Mouse (Mus musculus): ENCODE results near the gene Nek8. TPM values are rescaled to one million over a fixed set of nuclear protein-coding genes. Genes with fewer than 3 reads are reported as not detected.
A peak's percentile ranks its signal among the peaks of the same experiment; 100 is the strongest.

Gene Nek8
- polyA plus RNA-seq, 1 experiment from 2014 or later: 4.2 TPM

GRCm38 (mm10) chr11:78133915-78134314, 42.6 kb downstream of the Nek8 start:
- Histone ChIP-seq H3K36me3 (ENCODE audit: control insufficient read depth, insufficient read depth, low read length) (0 out of 2 replicates have a peak, but pooled peaks cover 5% of the 10 kb centered on the region), H3K9ac (replicated peaks; ENCODE audit: low read length) (no peak overlapping the region), H3K4me1 (ENCODE audit: control insufficient read depth, insufficient read depth, low read length) (no peaks in the 10 kb centered on the region), H3K27me3 (ENCODE audit: control insufficient read depth, insufficient read depth, low read length) (no peaks in the 10 kb centered on the region), H3K4me2 (ENCODE audit: low read length) (no peak overlapping the region), H3K9me3 (ENCODE audit: control insufficient read depth, low read length) (no peaks in the 10 kb centered on the region), H3K4me3 (replicated peaks; ENCODE audit: low read depth, low read length) (no peak overlapping the region), H3K27ac (replicated peaks; ENCODE audit: low read depth, low read length) (no peak overlapping the region)
- DNase-seq (no peak), ATAC-seq (ENCODE audit: low FRiP score, low TSS enrichment) (no peak)
- WGBS: 97% methylated on average over 6 of the region's 6 CpGs

- no peak for DNase-seq
- H3K4me2 ChIP-seq (ENCODE audit: low read length): no peak overlapping the region
- H3K9me3 ChIP-seq (ENCODE audit: control insufficient read depth, low read length): no peaks in the 10 kb centered on the region
- H3K27me3 ChIP-seq (ENCODE audit: control insufficient read depth, insufficient read depth, low read length): no peaks in the 10 kb centered on the region
- ATAC-seq (ENCODE audit: low FRiP score, low TSS enrichment): no peak
- no peak overlapping the region for H3K4me3 ChIP-seq (replicated peaks; ENCODE audit: low read depth, low read length)
- 0 out of 2 replicates have a peak, but pooled peaks cover 5% of the 10 kb centered on the region for H3K36me3 ChIP-seq (ENCODE audit: control insufficient read depth, insufficient read depth, low read length)
- WGBS: 84% methylated on average over 8 of the region's 8 CpGs
- H3K27ac ChIP-seq (replicated peaks; ENCODE audit: low read depth, low read length): no peak overlapping the region
- no peak overlapping the region for H3K9ac ChIP-seq (replicated peaks; ENCODE audit: low read length)
- no peaks in the 10 kb centered on the region for H3K4me1 ChIP-seq (ENCODE audit: control insufficient read depth, insufficient read depth, low read length)
Observed at GRCm38 (mm10) chr11:78129458-78129857, 47.0 kb downstream of the Nek8 start.

DNA sequence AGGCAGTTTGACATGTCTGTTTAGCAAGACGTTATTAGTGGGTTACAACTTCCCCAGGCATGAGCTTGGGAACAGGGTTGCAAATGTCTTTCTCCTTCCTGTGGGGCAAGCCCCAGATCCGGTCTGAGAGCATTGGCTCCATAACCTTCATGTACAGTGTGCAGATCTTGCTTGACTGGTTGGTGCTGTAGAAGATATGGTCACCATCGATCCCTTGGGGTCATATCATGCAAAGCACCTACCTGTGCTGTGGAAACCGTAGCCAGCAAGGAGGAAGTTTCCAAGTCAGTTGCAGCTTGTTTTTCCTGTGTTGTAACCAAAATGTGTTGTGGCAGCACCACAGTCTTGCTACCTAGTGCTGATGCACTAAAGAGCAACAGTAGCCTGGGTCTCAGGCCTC, 49.7 kb downstream of the Nek8 start:
- DNase-seq (no peak), ATAC-seq (ENCODE audit: low FRiP score, low TSS enrichment) (no peak)
- no peaks in the 10 kb centered on the region for H3K9me3 ChIP-seq (ENCODE audit: control insufficient read depth, low read length)
- no peak overlapping the region for H3K4me3 ChIP-seq (replicated peaks; ENCODE audit: low read depth, low read length)
- 93% methylated on average over 4 of the region's 4 CpGs for WGBS
- no peak overlapping the region for H3K9ac ChIP-seq (replicated peaks; ENCODE audit: low read length)
- H3K4me1 ChIP-seq (ENCODE audit: control insufficient read depth, insufficient read depth, low read length): no peaks in the 10 kb centered on the region
- no peak overlapping the region for H3K27ac ChIP-seq (replicated peaks; ENCODE audit: low read depth, low read length)
- H3K36me3 ChIP-seq (ENCODE audit: control insufficient read depth, insufficient read depth, low read length): 0 out of 2 replicates have a peak, but pooled peaks cover 3% of the 10 kb centered on the region
- no peaks in the 10 kb centered on the region for H3K27me3 ChIP-seq (ENCODE audit: control insufficient read depth, insufficient read depth, low read length)
- H3K4me2 ChIP-seq (ENCODE audit: low read length): no peak overlapping the region

- H3K36me3 ChIP-seq (ENCODE audit: control insufficient read depth, insufficient read depth, low read length): 0 out of 2 replicates have a peak, but pooled peaks cover 3% of the 10 kb centered on the region
- no peak overlapping the region for H3K4me3 ChIP-seq (replicated peaks; ENCODE audit: low read depth, low read length)
- no peak for DNase-seq
- H3K9ac ChIP-seq (replicated peaks; ENCODE audit: low read length): no peak overlapping the region
- H3K27me3 ChIP-seq (ENCODE audit: control insufficient read depth, insufficient read depth, low read length): no peaks in the 10 kb centered on the region
- WGBS: 77% methylated on average over 6 of the region's 6 CpGs
- no peak overlapping the region for H3K4me2 ChIP-seq (ENCODE audit: low read length)
- peaks cover 5% of the 10 kb centered on the region; the same call in 1 of the 2 replicates for H3K4me1 ChIP-seq (ENCODE audit: control insufficient read depth, insufficient read depth, low read length)
- no peak for ATAC-seq (ENCODE audit: low FRiP score, low TSS enrichment)
- H3K27ac ChIP-seq (replicated peaks; ENCODE audit: low read depth, low read length): no peak overlapping the region
- H3K9me3 ChIP-seq (ENCODE audit: control insufficient read depth, low read length): no peaks in the 10 kb centered on the region
Observed at GRCm38 (mm10) chr11:78125691-78126090, 50.8 kb downstream of the Nek8 start.

DNA sequence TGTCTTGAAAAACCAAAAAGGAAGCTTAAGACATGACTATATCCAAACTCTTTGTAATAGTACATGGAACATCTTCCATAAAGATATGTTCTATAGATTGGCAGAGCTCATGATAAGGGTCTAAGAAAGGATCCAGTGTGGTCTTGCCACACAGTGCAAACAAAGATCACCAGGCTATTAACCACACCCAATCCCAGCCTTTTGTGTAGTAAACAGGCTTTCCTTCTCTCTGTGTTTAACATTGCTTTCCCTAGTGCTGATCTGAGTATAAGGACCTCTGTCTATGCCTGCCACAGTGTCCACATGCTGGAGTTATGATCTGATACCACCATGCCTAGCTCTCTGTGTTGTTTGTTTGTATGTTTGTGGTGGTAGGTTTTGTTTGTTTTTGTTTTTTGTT, 52.7 kb downstream of the Nek8 start:
- no peak overlapping the region for H3K9ac ChIP-seq (replicated peaks; ENCODE audit: low read length)
- no peak overlapping the region for H3K4me2 ChIP-seq (ENCODE audit: low read length)
- H3K27me3 ChIP-seq (ENCODE audit: control insufficient read depth, insufficient read depth, low read length): no peaks in the 10 kb centered on the region
- no peak for DNase-seq
- H3K4me3 ChIP-seq (replicated peaks; ENCODE audit: low read depth, low read length): no peak overlapping the region
- H3K9me3 ChIP-seq (ENCODE audit: control insufficient read depth, low read length): no peaks in the 10 kb centered on the region
- H3K27ac ChIP-seq (replicated peaks; ENCODE audit: low read depth, low read length): no peak overlapping the region
- H3K4me1 ChIP-seq (ENCODE audit: control insufficient read depth, insufficient read depth, low read length): peaks cover 10% of the 10 kb centered on the region
- no peaks in the 10 kb centered on the region for H3K36me3 ChIP-seq (ENCODE audit: control insufficient read depth, insufficient read depth, low read length)
- ATAC-seq (ENCODE audit: low FRiP score, low TSS enrichment): no peak

GRCm38 (mm10) chr11:78122815-78123214, 53.7 kb downstream of the Nek8 start:
- H3K36me3 ChIP-seq (ENCODE audit: control insufficient read depth, insufficient read depth, low read length): no peaks in the 10 kb centered on the region
- H3K4me3 ChIP-seq (replicated peaks; ENCODE audit: low read depth, low read length): no peak overlapping the region
- 96% methylated on average over 4 of the region's 4 CpGs for WGBS
- no peaks in the 10 kb centered on the region for H3K9me3 ChIP-seq (ENCODE audit: control insufficient read depth, low read length)
- no peak overlapping the region for H3K27ac ChIP-seq (replicated peaks; ENCODE audit: low read depth, low read length)
- H3K4me2 ChIP-seq (ENCODE audit: low read length): no peak overlapping the region
- DNase-seq: no peak
- no peak for ATAC-seq (ENCODE audit: low FRiP score, low TSS enrichment)
- peaks cover 16% of the 10 kb centered on the region for H3K4me1 ChIP-seq (ENCODE audit: control insufficient read depth, insufficient read depth, low read length)
- no peak overlapping the region for H3K9ac ChIP-seq (replicated peaks; ENCODE audit: low read length)
- no peaks in the 10 kb centered on the region for H3K27me3 ChIP-seq (ENCODE audit: control insufficient read depth, insufficient read depth, low read length)

DNA sequence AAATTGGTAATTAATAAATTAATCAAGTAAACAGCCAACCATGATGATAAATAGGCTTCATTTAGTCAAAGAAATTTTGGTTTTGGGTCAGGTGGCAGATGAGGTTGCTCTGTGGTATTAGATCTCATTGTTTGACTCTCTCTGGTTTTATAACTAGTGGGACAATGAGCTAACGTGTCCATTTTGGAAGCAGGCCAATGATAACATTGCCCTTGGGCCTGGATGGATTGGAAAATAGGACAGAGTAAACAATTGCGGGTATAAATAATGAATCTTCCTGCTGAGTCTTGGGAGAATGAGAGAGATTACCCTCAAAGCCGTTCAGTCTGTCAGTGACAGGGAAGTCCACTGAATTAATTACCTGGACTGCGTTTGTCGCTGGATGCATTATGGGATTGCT, 55.3 kb downstream of the Nek8 start:
- DNase-seq (peak; percentile 61), ATAC-seq (ENCODE audit: low FRiP score, low TSS enrichment) (no peak)
- H3K27me3 ChIP-seq (ENCODE audit: control insufficient read depth, insufficient read depth, low read length): no peaks in the 10 kb centered on the region
- H3K4me2 ChIP-seq (ENCODE audit: low read length): no peak overlapping the region
- no peak overlapping the region for H3K27ac ChIP-seq (replicated peaks; ENCODE audit: low read depth, low read length)
- H3K9me3 ChIP-seq (ENCODE audit: control insufficient read depth, low read length): no peaks in the 10 kb centered on the region
- 24% methylated on average over 5 of the region's 5 CpGs for WGBS
- H3K4me3 ChIP-seq (replicated peaks; ENCODE audit: low read depth, low read length): no peak overlapping the region
- no peak overlapping the region for H3K9ac ChIP-seq (replicated peaks; ENCODE audit: low read length)
- peaks cover 28% of the 10 kb centered on the region for H3K4me1 ChIP-seq (ENCODE audit: control insufficient read depth, insufficient read depth, low read length)
- H3K36me3 ChIP-seq (ENCODE audit: control insufficient read depth, insufficient read depth, low read length): no peaks in the 10 kb centered on the region

- Histone ChIP-seq H3K4me3 (replicated peaks; ENCODE audit: low read depth, low read length) (no peak overlapping the region), H3K9me3 (ENCODE audit: control insufficient read depth, low read length) (no peaks in the 10 kb centered on the region), H3K36me3 (ENCODE audit: control insufficient read depth, insufficient read depth, low read length) (no peaks in the 10 kb centered on the region), H3K27me3 (ENCODE audit: control insufficient read depth, insufficient read depth, low read length) (no peaks in the 10 kb centered on the region), H3K4me1 (ENCODE audit: control insufficient read depth, insufficient read depth, low read length) (peaks cover 28% of the 10 kb centered on the region), H3K4me2 (ENCODE audit: low read length) (no peak overlapping the region), H3K27ac (replicated peaks; ENCODE audit: low read depth, low read length) (no peak overlapping the region), H3K9ac (replicated peaks; ENCODE audit: low read length) (no peak overlapping the region)
- DNase-seq (no peak), ATAC-seq (ENCODE audit: low FRiP score, low TSS enrichment) (no peak)
- WGBS: 79% methylated on average over 8 of the region's 8 CpGs
Observed at GRCm38 (mm10) chr11:78119898-78120297, 56.6 kb downstream of the Nek8 start.

GRCm38 (mm10) chr11:78118467-78118866, 58.0 kb downstream of the Nek8 start:
- peaks cover 38% of the 10 kb centered on the region for H3K4me1 ChIP-seq (ENCODE audit: control insufficient read depth, insufficient read depth, low read length)
- H3K36me3 ChIP-seq (ENCODE audit: control insufficient read depth, insufficient read depth, low read length): no peaks in the 10 kb centered on the region
- DNase-seq: no peak
- H3K4me2 ChIP-seq (ENCODE audit: low read length): no peak overlapping the region
- no peak overlapping the region for H3K27ac ChIP-seq (replicated peaks; ENCODE audit: low read depth, low read length)
- no peak for ATAC-seq (ENCODE audit: low FRiP score, low TSS enrichment)
- no peaks in the 10 kb centered on the region for H3K27me3 ChIP-seq (ENCODE audit: control insufficient read depth, insufficient read depth, low read length)
- no peaks in the 10 kb centered on the region for H3K9me3 ChIP-seq (ENCODE audit: control insufficient read depth, low read length)
- H3K9ac ChIP-seq (replicated peaks; ENCODE audit: low read length): no peak overlapping the region
- no peak overlapping the region for H3K4me3 ChIP-seq (replicated peaks; ENCODE audit: low read depth, low read length)

Data from midbrain, embryonic 14.5 days (tissue).